Mouse (Mus musculus): ENCODE data around the gene Rnps1.

- TF ChIP-seq CTCF (IDR thresholded peaks at IDR 0.05; ENCODE audit: borderline replicate concordance, extremely low read depth, insufficient read depth, insufficient read length) (peak; percentile 19; the same call in 1 of the 2 replicates), POLR2A (IDR thresholded peaks at IDR 0.05; ENCODE audit: borderline replicate concordance, extremely low read depth, insufficient read depth, insufficient read length, poor library complexity, severe bottlenecking) (no peak)
Observed at GRCm38 (mm10) chr17:24461580-24461979, 47.2 kb downstream of the Rnps1 start.

All from brain, embryonic 14.5 days (tissue).